Mouse (Mus musculus) kidney, adult 2 months (tissue): ENCODE results near the gene Defb26. TPM values are rescaled to one million over a fixed set of nuclear protein-coding genes. Genes with fewer than 3 reads are reported as not detected.

ENCODE experiments used
- DNase-seq: peaks from one replicate; pipeline ENCODE4 v3.0.0; 2021
- H3K27ac ChIP-seq: fragments of 200-500 bp; 2 replicates; pipeline ENCODE4 v1.5.1; 2012; ENCODE audit warnings: low read depth, low read length, control low read depth, inconsistent platforms; ENCODE audit not compliant: insufficient read depth
- H3K27me3 ChIP-seq: fragments of 200-500 bp; replicated peaks from 2 replicates; pipeline ENCODE4 v1.6.1; 2012; ENCODE audit warnings: mild to moderate bottlenecking, moderate library complexity, low read length, inconsistent platforms; ENCODE audit not compliant: control insufficient read depth, insufficient read depth
- H3K36me3 ChIP-seq: fragments of 200-500 bp; 2 replicates; pipeline ENCODE4 v1.6.1; 2012; ENCODE audit warnings: mild to moderate bottlenecking, moderate library complexity, low read length, inconsistent platforms; ENCODE audit not compliant: control insufficient read depth, insufficient read depth
- H3K4me1 ChIP-seq: fragments of 200-500 bp; 2 replicates; pipeline ENCODE4 v1.6.1; 2011; ENCODE audit warnings: low read length; ENCODE audit not compliant: control insufficient read depth, insufficient read depth
- H3K4me3 ChIP-seq: fragments of 200-500 bp; 2 replicates; pipeline ENCODE4 v1.5.1; 2011; ENCODE audit warnings: mild to moderate bottlenecking, low read depth, low read length, control low read depth; ENCODE audit not compliant: insufficient read depth
- CTCF ChIP-seq: fragments of 200-500 bp; conservative IDR thresholded peaks from 2 replicates; pipeline ENCODE4 v1.5.1; 2011; ENCODE audit warnings: low read depth, mild to moderate bottlenecking, control low read depth, low read length, moderate library complexity, mixed read lengths; ENCODE audit not compliant: insufficient read depth, insufficient read length
- POLR2A ChIP-seq: fragments of 200-500 bp; IDR thresholded peaks from one replicate; pipeline ENCODE4 v1.6.1; 2011; ENCODE audit warnings: low read depth, low read length, control low read depth
- WGBS: fragments of 180-500 bp; shearing (Covaris S2); methylation state at CpG from one replicate; pipeline ENCODE4 v1.1.7; 2018; 5-methylcytosine and 5-hydroxymethylcytosine counted together
- polyA plus RNA-seq: library from polyadenylated mRNA; depleted of rRNA; stranded (reverse); fragments of >200 nt; gene quantifications from 2 replicates; pipeline ENCODE4 v1.2.3, GENCODE M21; 2012

The Defb26 gene
- polyA plus RNA-seq, 1 experiment: 1.0 TPM

DNA sequence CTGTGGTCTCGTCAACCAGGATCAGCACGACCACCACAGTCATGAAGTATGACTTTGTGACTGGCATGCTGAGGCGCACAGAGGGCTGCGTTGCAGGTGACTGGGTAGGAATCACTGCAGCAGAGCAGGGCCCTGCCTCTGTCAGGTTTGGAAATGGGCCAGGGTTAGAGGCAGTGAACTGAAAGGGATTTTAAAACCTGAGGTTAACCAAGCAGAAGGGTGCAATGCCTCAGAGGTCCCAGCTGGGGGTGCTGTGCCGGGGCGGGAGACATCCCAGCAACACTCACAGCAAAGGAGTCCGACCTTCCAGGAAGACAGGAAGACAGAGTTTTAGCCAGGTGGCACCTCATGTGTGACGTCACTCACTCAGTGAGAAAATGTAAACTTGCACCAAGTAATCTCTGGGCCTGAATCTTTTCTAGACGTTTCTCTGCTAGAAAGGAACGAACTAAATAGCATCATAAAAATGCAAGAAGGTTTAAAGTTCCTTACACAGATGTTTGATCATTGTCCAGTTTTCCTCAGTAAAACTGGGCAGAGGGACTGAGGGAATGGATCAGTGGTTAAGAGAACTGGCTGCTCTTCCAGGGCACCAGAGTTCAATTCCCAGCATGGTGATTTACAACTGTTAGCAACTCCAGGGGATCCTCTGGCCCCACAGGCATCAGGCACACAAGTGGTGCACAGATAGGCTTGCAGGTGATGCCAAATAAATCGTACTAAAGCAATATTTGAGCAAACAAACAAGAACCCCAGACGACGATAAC lies 28.6 kb upstream of the Defb26 start, which contains the start of gene Defb29:
Gene Defb29, minus strand, starts transcription at position 155 of the 767 bp plus-strand sequence.
- WGBS: 23% methylated on average over 13 of the region's 13 CpGs
- Histone ChIP-seq H3K27ac (peak within 1 kb of the TSS; percentile 90), H3K4me1 (peaks cover 6% of the 10 kb centered on the region), H3K27me3 (no peaks in the 10 kb centered on the region), H3K36me3 (no peaks in the 10 kb centered on the region), H3K4me3 (peak within 1 kb of the TSS; percentile 55)
- DNase-seq: peak; percentile 90
- TF ChIP-seq CTCF (no peak; the same call in 1 of the 2 replicates), POLR2A (peak; percentile 16)

DNA sequence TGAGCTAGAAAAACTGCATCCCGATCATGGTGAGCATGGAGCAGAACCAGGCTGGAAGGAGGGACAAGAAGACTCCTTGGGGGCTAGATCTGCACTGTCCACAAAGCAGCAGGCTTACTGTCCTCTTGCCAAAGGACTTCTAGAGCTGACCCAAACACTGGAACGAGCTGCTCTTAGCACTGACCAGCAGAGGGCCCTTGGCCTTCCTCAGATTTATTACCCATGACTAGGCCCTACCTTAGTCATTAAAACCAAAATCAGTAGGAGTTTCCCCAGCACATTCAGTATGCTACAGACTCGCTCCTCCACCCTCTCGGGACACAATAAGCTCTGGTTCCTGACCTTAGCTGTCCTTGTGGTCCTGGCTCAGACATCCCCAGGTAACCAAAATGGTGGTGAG lies 6.5 kb upstream of the Defb26 start, which contains the start of gene Defb28:
Gene Defb28, plus strand, starts transcription at position 275 of the 400 bp plus-strand sequence.
- peak; percentile 38 for DNase-seq
- H3K27me3 ChIP-seq: no peaks in the 10 kb centered on the region
- H3K4me3 ChIP-seq: no peak within 1 kb of the TSS
- no peaks in the 10 kb centered on the region for H3K36me3 ChIP-seq
- 50% methylated on average over 4 of the region's 4 CpGs for WGBS
- TF ChIP-seq POLR2A (no peak), CTCF (no peak; the same call in 1 of the 2 replicates)
- H3K4me1 ChIP-seq: 0 out of 2 replicates have a peak, but pooled peaks cover 3% of the 10 kb centered on the region
- H3K27ac ChIP-seq: no peak within 1 kb of the TSS

DNA sequence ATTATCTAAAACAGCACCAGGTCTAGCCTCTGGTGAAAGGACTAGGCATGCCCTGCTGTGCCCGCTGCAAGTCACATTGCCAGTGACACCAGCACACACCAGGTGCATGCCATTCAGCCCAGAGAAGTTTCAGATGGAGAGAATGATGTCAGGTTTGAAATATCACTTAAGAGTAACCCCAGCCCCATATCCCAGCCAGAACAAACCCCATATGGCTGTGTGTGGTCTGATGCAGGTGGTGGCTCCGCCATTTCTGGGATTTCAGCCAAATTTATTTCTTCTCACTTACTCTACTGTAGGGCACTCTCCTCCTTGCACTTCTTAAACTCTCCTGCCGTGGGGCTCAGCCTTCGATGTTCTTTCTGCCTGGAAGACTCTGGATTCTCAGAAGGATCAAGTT lies 4.6 kb upstream of the Defb26 start:
- Histone ChIP-seq H3K4me1 (0 out of 2 replicates have a peak, but pooled peaks cover 3% of the 10 kb centered on the region), H3K27me3 (no peaks in the 10 kb centered on the region), H3K4me3 (no peak overlapping the region), H3K27ac (no peak overlapping the region), H3K36me3 (no peaks in the 10 kb centered on the region)
- TF ChIP-seq CTCF (no peak), POLR2A (no peak)
- DNase-seq: no peak
- WGBS: 39% methylated on average over 4 of the region's 4 CpGs

DNA sequence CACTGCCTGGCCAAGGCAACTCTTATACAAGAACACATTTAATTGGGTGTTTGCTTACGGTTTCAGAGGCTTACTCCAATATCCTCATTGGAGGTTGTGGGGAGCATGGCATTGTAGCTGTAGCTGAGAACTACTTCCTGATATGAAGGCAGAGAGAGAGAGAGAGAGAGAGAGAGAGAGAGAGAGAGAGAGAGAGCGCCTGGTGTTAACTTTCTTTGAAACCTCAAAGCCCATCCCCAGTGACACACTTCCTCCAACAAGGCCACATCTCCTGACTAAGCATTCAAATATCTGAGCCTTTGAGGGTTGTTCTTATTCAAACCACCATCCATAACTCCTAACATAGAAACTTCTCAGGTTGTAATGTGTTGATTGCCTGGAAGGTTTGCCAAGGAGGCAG lies 7.5 kb downstream of the Defb26 start:
- Histone ChIP-seq H3K27me3 (no peaks in the 10 kb centered on the region), H3K4me3 (no peak overlapping the region), H3K4me1 (no peaks in the 10 kb centered on the region), H3K27ac (no peak overlapping the region), H3K36me3 (no peaks in the 10 kb centered on the region)
- DNase-seq: no peak
- 86% methylated on average over 2 of the region's 2 CpGs for WGBS
- TF ChIP-seq CTCF (no peak), POLR2A (no peak)

DNA sequence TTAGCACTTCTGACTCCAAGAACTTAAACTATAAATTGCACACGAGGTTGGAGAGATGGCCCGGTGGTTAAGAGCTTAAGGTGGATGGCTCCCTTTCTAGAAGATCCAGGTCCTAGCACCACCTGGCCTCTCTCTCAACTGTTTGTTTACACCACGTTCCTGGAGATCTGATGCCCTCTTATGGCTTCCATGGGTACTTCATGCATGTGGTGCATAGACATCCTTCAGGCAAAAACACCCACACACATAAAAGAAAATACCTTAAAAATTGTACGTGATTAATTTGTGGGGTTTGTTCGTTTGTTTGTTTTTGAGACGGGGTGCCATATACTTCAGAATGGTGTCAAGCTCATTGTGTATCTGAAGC lies 10.6 kb downstream of the Defb26 start:
- WGBS: 81% methylated on average over 6 of the region's 6 CpGs
- TF ChIP-seq CTCF (peak; percentile 19; the same call in 1 of the 2 replicates), POLR2A (no peak)
- no peak for DNase-seq
- Histone ChIP-seq H3K27ac (no peak overlapping the region), H3K4me3 (no peak overlapping the region), H3K4me1 (no peaks in the 10 kb centered on the region), H3K36me3 (no peaks in the 10 kb centered on the region), H3K27me3 (no peaks in the 10 kb centered on the region)

DNA sequence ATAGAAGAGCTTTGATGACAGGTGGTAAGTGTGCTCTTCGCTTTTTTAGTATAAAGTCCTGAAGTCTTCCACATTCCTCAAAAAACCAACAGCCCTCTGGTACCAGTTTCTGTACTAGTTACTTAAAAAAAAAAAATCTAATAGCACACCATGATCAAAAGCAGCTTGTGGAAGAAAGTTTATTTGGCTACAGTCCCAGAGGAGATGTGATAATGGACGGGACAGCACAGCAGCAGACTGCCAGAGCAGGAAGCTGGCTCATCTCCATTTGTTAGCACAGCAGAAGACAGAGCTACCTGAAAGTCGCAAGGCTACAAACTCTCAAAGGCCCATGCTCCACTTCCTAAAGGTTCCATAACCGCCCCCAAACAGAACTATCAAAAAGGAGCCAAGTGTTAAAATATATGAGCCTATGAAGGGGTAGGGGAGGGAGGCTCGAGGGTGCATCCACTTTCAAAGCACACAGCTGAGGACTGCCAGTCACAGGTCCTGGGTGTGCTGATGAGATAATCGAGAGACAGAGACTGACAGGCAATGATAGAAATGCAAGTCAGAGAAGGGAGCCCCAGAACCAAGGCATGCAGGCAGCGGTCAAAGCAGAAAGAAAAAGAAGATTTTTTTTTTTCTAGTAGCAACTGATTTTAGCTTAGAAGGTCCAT lies 11.2 kb downstream of the Defb26 start:
- H3K4me3 ChIP-seq: no peak overlapping the region
- WGBS: 71% methylated on average over 7 of the region's 7 CpGs
- no peak overlapping the region for H3K27ac ChIP-seq
- no peaks in the 10 kb centered on the region for H3K27me3 ChIP-seq
- no peak for DNase-seq
- TF ChIP-seq POLR2A (no peak), CTCF (no peak)
- no peaks in the 10 kb centered on the region for H3K36me3 ChIP-seq
- H3K4me1 ChIP-seq: no peaks in the 10 kb centered on the region

DNA sequence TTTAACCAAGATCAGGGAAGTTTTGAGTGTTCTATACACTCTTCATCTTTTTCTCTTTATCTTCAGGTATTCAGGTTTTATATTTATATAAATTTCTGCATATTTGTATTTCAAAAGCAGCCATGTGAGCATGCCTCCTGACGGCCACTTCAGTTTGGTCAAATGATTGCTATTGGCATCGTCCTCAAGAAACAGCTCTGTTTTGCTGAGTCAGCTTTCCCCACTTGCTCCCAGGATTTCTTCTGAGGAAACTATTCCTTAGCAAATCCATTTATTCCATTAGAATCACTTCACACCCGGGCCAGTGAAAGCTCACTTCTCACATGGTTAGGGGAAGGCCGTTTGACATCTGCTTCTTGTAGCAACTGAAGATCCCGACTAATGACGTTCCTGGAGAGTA lies 13.5 kb downstream of the Defb26 start:
- TF ChIP-seq POLR2A: no peak
- TF ChIP-seq CTCF: no peak
- Histone ChIP-seq H3K4me3 (no peak overlapping the region), H3K27me3 (no peaks in the 10 kb centered on the region), H3K27ac (no peak overlapping the region), H3K4me1 (no peaks in the 10 kb centered on the region), H3K36me3 (no peaks in the 10 kb centered on the region)
- no peak for DNase-seq
- WGBS: 75% methylated on average over 6 of the region's 6 CpGs
